Mouse (Mus musculus) layer of hippocampus, adult 9-11 months (tissue): ENCODE measurements around the gene Rab3ip.

ENCODE experiments used
- DNase-seq: peaks from one replicate; pipeline ENCODE4 v3.0.0; 2022

Rab3ip gene

DNA sequence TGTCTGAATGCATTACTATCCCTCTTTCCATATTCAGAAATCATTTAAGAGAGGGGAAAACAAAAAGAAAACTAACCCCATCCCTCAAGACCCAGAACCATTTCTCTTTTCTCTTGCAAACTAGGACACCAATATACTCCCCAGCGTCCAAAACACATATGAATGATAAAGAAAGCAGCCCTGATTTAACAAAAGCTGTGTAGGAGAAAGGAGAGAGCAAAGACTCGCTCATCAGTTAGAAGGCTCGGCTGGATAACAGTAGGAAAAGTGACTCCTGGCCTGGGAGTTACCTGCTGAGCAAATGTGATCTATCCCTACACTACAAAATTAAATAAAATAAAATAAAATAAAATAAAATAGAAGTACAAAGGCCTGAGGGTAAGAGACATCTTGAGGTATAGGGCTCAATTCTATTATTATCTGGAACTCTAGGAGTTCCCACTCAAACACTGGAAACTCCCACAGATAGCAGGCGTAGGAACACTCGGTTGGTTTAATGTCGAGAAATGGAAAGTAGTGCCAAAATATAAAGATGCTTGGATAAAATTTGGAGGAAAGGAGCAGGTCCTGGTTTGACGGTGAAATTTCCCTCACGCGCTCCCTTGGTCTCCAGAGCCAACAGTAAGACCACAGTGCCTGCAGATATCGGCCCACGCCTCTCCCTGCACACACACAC lies 6.1 kb upstream of the Rab3ip start:
- DNase-seq: no peak

DNA sequence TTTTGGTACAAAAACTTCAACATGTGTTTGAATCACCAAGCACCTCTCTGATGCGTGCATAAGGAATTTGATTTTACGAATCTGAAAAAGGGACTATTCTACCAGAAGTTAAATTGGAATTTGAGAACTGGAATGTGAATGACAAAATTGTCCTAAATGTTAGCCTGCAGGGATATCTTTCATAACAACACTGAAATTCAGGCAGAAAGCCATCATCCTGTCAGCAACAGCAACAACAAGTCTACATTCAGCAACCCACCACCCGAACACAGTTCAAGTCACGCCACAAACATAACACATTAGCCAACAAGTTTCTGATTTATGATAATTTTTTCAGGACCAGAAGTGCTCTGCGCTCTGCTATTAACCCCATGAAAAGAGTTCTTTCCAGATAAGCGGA lies 4.6 kb upstream of the Rab3ip start:
- DNase-seq: no peak

DNA sequence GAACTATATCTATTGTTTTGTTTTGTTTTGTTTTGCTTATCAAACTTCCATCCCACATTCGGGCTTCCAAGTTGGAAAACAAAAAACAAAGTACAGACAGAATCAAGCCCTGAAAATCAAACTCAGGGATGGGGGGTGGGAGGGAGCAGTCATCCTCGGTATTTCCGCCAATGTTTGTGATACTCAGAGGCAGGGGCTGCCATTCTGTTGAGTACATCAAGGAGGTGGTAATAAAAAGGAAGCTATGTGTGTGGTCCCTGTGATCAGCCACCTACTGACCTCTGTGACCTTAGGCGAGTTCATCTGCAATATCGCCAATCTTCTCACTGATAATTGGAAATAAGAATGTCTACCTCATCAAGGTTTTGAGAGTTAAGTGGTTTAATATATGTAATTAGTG lies 317 bp upstream of the Rab3ip start:
- DNase-seq: no peak

DNA sequence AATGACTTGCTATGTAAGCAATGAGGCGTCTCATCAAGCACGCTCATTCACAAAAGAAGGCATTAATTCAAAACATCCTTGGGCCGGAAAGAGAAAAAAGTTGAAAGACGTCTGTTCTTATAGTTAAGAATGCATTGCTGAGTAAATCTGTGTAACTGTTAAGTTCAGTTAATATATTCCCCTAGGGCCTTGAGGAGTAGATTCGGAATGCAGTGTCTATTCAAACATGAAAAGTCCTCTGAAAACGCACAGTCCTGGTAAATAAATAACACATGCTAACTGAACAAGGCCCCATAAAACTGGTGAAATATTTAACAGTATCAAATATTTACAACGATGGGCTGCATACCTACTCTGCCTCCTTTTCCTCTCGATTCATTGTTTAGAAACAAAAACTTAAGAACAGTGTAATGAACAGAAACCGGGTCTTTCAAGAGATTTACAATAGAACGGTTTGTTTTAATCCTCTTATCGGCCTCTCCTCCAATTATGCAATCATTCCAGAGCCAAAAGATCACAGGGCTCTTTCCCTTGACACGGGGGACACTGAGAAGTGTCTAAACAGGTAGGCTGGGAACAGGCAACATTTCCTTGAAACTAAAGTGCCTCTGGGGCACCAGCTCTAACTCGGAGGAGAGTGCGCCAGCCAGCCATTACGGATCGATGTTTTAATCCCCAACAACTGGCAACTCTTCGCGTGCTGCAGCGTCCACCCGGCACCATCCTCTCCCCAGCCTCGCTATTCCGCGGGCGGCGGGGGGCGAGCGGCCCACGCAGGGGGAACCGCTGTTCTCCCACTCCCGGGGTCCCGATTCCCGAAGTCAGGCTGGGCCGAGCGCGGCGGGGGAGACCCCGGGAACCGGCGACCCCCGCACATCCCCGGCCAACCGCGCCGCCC lies 1.2 kb downstream of the Rab3ip start:
- no peak for DNase-seq

DNA sequence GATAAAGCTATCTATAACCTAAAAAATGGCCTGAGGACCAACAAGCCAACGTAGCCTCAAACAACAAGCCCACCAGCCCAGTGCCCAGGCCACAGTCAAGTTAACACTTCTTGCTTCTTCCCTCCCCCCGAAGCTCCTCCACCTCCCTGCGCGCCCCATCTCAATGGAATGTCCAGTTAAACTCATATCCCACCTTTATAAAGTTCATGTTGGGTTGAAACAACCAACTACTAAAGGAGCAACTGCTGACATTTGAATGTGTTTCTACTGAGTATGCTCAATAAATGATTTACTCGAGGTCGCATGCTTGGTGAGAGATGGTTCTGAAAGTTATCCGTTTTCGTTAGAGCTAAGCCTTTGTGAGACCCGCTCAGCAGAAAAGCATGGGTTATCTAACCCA lies 2.2 kb downstream of the Rab3ip start:
- no peak for DNase-seq

DNA sequence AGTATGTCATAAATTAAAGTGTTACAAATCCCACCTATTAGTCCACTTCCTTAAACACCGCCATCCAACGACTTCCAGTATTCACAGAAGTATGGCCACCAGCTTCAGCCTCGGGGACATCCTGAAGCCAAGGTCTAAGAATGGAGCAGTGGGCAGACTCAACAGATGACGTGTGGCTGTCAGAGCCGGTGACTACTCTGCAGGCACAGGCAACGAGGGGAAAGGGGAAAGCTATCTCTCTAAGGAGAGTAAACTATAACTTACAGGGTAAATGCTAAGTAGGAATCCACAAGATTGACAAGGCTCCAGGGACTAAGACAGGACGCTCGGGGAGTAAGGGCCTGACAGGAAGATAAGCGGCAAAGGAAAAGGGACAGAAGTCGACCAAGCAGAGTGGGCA lies 5.6 kb downstream of the Rab3ip start:
- no peak for DNase-seq

DNA sequence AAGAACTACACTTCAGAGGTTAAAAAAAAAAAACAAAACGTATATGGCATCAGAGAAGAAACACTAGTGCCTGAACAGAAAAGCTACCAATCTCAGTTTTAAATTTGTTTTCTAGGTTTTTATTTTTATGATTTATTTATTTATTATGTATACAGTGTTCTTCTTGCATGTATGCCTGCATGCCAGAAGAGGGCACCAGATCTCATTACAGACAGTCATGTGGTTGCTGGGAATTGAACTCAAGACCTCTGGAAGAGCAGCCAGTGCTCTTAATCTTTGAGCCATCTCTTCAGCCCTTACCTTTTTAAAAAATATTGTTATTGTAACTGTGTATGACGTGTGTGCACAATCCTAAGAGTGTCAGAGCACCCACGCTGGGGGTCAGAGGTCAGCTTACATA lies 6.4 kb downstream of the Rab3ip start:
- no peak for DNase-seq

DNA sequence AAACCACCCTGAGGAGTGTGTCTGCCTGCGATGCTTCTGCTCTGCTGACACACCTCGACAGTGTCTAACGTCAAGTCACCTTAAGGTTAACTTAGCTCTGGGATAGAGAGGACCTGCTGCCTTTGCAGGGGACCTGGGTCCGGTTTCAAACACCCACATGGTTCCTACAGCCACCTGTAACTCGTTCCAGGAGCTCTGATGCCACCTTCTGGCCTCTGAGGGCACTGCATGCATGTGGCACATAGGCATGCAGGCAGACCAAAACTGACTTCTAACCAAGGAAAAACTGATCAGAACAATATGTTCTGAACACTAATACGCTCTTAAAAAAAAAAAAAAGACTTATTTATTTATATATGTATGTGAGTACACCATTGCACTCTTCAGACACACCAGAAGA lies 7.5 kb downstream of the Rab3ip start:
- DNase-seq: no peak

DNA sequence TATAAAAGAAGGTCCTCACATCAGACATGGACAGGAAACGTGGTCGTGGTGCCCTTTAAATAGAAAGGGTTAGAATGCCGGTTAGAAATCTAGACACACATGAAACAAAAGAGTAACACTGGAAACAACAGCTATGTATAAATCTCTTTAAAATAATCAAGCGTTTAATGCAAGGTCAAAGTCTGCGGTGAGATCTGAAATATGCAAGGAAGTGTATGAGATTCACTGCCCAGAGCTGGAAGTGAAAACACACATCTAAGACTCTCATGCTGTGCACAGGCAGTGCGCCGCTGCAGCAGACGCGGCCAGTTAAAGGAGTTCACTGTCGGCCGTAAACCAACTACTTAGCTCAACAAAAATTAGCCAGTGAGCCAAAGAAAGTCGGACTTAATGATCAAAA lies 15.5 kb downstream of the Rab3ip start:
- no peak for DNase-seq

DNA sequence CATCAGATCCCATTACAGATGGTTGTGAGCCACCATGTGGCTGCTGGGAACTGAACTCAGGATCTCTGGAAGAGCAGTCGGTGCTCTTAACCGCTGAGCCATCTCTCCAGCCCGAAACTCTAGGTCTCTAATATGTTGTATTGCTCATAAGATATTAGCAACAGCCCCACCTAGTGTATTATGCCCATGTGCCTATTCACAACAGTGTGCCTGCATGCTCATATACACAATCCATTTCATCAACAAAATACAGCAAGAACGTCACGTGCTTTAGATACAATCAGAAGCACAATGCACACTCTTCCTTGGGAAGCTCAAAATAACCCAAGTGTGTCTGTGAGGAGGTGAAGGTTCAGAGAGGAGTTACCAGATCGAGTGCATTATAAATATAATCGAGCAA lies 16.8 kb downstream of the Rab3ip start:
- DNase-seq: no peak

DNA sequence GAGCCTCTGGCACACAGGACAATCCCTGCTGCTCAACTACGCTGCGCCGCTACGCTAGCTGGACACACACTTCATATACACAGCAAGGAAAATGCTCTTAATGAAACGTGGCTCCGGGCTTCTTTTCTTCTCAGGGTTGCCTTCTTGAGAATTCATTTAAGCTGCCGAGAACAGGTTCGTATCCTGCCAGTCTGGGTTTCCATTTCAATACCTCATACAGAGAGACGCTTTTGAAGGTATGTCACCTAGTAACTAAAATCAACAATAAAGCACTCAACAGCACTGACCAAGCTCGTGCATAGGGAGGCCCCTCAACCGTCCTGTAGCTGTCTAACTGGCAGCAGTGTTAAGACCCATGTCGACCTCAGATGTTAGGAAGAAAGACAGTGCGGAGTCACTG lies 18.2 kb downstream of the Rab3ip start:
- DNase-seq: no peak

DNA sequence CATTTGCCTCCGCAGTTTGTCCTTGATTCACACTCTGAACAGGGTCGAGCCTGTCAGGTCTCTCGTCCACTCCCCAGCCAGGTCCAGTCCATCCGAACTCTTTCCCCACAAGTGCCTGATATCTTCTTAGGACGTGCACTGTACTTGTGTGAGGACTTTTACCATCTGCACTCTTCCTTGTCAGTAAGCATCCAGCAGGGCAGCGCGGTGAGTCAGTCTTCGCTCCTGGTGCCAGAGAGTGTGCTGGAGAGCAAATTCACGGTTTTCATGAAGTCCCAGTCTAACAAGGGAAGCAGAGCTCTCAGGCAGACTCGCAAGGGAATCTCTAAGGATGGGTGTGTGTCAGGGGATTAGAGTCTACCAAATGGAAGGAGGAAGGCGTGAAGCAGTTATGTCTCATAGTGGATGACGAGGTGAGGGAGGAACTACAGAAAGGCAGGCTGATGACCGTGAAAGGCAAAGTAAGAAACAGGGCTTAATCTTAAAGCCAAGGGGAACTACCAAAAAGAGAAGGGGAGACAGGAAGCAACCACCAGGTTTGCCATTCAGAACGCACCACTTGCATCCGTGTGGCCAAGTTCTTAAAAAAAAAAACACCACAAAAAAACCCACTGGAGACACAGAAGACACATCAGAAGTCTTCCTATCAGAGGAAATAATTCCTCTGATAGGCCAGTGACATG lies 18.9 kb downstream of the Rab3ip start:
- DNase-seq: no peak

DNA sequence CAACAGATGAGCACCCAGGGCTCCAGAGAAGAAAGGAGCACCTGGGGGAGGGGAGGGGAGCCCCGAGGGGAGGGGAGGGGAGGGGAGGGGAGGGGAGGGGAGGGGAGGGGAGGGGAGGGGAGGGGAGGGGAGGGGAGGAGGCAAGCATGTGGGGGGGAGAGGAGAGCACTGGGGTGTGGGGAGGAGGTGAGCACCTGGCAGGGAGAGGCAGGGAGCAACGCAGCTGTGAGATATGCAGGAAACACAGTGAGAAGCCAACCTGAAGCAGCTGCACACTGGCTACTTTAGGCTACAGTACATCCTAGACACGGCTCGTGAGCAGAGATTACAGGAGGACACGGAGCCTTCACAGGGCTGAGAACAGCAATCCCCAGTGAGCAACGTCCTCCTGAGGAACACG lies 19.6 kb downstream of the Rab3ip start:
- DNase-seq: no peak

DNA sequence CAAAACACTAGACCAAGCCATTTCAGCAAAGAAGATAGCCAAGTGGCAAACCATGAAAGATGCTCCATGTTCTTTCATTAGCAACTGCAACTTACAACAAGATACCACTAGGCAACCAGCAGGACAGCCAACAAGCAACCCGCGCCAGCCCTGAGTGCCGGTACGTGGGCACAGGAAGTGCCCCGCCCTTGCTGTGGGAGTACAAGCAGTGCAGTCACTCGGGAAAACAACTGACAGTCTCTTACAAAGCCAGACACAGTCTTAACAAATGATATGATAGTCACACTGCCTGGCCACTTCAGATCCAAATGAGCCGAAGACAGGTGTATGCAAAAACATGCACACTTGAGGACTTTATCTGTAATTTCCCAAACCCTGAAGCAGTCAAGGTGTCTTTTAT lies 20.1 kb downstream of the Rab3ip start:
- DNase-seq: no peak

DNA sequence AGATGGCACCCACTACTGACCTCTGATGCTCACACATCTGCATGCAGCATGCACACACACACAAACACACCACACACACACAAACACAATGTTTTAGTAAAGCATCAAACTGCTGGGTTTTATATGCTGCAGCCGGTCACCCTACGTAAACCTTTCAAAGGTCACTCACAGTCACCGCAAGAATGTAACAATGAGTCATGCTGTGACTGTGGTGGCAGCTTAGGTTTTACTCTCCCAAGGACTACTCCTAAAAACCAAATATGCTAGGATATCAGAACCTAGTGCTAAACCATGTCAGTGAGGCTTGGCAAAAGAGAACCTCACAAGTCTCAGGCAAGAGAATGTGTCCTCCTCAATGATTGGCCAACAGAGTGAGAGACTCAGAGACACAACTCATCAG lies 21.7 kb downstream of the Rab3ip start:
- no peak for DNase-seq

DNA sequence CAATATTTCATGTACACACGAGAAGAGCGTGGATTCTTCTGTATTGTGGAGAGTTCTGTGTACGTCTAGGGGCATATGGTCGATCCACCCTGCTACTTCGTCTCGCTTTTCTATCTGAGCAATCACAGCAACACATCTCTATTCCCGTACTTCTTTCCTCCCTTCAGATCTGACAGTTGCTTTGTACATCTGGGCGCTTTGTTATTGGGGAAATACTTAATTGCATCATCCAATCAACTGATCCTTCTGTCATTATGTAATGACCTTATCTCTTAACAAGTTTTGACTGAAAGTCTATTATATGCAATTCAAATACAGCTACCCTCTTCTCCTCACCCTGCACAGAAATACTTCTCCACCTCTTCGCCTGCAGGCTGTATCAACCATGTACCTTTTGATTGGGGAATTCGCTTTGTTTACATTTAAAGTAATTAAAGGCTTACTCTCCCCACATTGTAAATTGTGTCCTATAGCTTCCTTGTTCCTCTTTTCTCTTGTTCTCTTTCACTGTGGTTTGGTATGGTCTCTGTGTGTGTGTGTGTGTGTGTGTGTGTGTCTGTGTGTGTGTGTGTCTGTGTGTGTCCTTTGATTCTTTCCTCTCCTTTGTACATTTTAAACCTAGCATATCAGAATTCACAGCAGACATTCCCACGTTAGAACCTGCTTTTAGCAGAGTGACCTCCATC lies 24.0 kb downstream of the Rab3ip start:
- DNase-seq: no peak

DNA sequence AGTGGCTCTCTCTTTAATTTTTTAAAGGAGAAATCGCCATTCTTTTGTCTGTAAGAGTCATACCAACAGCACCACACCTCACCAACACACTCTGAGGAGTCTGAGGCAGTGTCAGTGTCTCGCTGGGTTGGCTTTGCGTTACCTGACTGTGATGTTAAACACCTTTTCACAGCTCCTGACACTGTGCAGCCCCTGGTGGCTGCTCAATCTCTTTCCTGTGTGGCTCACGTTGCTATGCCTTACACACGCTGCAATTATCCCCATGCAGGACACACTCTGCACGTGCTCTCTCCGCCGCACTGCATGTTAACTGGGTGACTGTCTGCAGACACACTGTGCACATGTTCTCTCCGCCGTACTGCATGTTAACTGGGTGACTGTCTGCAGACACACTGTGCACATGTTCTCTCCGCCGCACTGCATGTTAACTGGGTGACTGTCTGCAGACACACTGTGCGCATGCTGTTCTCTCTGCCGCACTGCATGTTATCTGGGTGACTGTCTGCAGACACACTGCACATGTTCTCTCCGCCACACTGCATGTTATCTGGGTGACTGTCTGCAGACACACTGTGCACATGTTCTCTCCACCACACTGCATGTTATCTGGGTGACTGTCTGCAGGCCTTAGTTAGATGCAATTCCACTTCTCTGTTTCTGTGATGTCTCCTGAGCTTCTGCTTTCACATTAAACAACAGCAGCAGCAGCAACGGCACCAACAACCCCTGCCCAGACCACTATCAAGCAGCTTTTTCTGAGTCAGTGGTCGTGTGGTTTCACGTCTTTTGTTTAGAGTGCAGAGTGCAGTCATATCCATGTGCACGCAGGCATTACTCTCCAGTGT lies 26.7 kb downstream of the Rab3ip start:
- no peak for DNase-seq

DNA sequence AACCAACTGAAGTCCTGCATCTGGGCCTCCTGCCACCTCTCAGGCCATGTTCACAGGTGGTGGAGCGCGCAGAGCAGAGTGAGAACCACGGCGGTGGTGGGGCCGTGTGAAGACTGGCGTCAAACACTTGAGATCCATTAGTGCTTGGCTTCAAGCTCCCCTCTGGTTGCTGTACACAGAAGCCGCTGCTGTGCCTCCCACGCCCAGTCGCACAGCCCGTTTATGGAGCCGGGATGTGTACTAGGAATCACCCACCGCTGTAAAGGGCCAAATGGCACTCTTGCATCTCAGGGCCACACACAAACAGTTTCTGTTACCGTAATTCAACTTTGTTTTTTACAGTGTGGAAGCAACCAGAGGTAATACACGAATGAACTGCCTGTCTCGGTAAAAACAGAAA lies 28.4 kb downstream of the Rab3ip start:
- no peak for DNase-seq

DNA sequence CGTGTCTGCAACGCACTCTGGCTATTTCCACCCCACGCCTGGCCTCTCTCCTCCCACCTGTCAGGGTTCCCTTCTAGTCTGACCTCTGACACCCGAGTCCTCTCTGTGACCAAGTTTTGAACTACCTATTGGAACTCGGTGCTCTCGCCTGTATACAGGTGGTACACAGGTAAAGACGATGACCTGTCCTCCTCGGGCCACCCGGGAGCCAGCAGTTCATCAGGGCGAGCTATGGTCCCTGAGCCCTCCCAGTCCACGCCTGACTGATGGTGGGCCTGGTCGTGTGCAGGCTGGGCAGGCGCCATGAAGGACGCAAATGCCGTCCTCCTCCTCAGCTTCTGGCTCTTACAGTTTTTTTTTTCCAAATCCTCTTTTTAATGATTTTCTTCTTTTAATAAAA lies 29.2 kb downstream of the Rab3ip start:
- no peak for DNase-seq

DNA sequence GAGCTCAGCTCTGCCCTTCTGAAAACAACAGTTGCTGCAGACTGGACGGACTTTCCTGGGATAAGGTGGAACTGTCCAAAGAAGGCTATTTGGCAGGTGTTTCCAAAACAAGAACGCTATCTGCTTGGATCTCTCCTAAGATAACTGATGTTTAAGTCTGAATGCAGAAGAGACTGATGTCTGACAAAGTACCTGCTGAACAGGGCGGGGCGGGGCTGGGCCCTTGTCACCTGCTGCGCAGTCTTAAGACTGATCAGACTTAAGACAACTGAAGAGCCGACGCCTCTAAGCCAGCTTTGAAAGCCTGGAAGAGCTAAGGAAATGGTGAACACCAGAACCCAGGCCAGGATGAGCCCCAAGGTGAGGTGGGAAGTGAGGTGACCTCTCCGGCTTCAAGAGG lies 29.9 kb downstream of the Rab3ip start:
- no peak for DNase-seq

DNA sequence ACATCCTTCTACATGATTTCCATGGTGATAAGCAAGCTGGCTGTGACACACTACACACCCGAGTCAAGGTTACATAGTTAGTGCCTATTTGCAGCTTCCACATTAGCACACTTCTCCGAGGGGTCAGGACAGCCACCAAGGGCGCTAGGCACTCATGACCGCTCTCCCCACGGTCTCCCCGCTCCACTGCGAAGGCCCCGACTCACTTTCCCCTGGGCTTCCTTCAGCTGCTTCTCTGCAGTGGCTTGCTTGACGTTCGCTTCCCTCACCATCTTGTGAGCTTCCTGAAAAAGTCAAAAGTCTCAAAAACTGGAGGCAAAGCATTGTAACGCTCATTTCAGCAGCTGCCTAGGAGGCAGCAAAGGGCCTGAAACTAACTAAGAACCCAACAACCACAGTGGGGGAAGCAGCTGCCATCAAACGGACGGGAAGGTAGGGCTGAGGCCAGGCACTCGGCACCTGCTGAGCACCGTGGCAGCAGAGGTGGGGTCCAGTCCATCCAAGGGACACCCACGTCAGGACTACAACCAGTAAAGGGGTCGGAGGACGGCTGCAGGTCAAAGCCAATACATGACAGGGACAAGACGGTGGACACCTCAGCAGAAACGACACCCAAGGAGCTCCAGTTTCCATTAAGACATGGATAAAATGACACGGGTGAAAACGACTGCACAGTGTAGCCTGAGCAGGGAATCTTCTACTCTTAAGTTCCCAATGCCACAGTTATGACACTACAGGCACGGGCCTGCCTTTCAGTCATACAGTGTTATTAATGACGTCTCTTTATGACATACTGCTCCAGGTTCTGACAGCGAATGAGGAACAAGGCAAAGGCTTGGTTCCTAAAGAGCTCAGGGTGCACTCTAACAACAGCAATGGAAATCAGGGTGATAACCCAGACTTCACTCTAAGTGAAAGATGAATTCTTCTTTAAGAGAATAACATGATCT lies 30.9 kb downstream of the Rab3ip start:
- DNase-seq: no peak
